Mouse (Mus musculus): ENCODE results near the gene Gm49333. TPM values are rescaled to one million over a fixed set of nuclear protein-coding genes. Genes with fewer than 3 reads are reported as not detected.
A peak's percentile ranks its signal among the peaks of the same experiment; 100 is the strongest.
"Not testable (repeated sequence)": the region's sequence is repeated elsewhere in the genome, so short reads cannot be mapped to it uniquely, and the experiment has no call there.

Gm49333 gene
- polyA plus RNA-seq, 1 experiment from 2014 or later, result not detected

DNA sequence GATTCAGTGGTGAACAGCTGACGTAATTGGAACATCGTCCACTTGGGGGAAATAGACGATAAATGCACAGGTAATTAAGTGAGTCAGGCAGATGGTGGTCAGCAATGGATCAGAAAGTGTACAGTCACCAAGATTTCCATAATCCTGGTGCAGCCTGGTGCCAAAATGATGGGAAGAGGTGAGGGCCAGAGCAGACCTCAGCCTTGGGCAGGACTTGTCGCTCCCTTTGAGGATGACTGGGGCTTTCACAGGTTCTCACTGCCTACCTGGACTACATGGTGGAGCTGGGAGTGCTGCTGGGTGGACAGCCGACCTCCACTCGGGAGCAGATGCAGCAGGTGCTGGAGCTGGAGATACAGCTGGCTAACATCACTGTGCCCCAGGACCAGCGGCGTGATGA lies 26.0 kb downstream of the Gm49333 start:
- 0 out of 2 replicates have a peak overlapping the region, but pooled peaks have one; percentile 41 for H3K27ac ChIP-seq (replicated peaks)
- ATAC-seq (ENCODE audit: low FRiP score, low read depth), result no peak
- peaks cover 8% of the 10 kb centered on the region for H3K4me1 ChIP-seq (replicated peaks)
- no peak overlapping the region for H3K4me2 ChIP-seq
- WGBS, result 82% methylated on average over 8 of the region's 8 CpGs
- no peak overlapping the region for H3K9ac ChIP-seq
- no peak overlapping the region for H3K4me3 ChIP-seq
- H3K27me3 ChIP-seq, result no peaks in the 10 kb centered on the region
- H3K9me3 ChIP-seq, result no peaks in the 10 kb centered on the region
- H3K36me3 ChIP-seq, result peaks cover 4% of the 10 kb centered on the region

DNA sequence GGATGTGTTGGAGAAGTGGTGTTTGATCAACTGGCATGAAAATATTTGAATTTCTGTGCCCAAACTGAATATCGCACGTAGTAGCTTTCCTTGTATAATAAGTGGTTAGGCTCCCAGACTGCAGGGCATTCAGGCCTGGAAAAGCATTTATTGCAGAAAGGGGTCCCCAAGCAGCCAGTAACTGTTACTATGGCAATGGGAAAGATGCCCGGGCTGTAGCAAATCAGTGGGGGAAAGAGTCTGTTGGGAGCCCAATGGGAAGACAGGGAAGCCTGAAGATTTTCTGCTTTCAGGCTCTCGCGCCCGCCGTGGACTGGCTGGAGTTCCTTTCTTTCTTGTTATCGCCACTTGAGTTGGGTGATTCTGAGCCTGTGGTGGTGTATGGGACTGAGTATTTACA lies 27.0 kb downstream of the Gm49333 start:
- H3K27ac ChIP-seq (replicated peaks), result peak overlapping the region; percentile 41; the same call in 1 of the 2 replicates
- peak; percentile 61; the same call in 1 of the 2 replicates for ATAC-seq (ENCODE audit: low FRiP score, low read depth)
- 53% methylated on average over 8 of the region's 8 CpGs for WGBS
- no peak overlapping the region for H3K4me3 ChIP-seq
- peaks cover 8% of the 10 kb centered on the region for H3K4me1 ChIP-seq (replicated peaks)
- no peaks in the 10 kb centered on the region for H3K27me3 ChIP-seq
- peaks cover 8% of the 10 kb centered on the region for H3K36me3 ChIP-seq
- no peak overlapping the region for H3K9ac ChIP-seq
- H3K4me2 ChIP-seq, result no peak overlapping the region
- no peaks in the 10 kb centered on the region for H3K9me3 ChIP-seq

DNA sequence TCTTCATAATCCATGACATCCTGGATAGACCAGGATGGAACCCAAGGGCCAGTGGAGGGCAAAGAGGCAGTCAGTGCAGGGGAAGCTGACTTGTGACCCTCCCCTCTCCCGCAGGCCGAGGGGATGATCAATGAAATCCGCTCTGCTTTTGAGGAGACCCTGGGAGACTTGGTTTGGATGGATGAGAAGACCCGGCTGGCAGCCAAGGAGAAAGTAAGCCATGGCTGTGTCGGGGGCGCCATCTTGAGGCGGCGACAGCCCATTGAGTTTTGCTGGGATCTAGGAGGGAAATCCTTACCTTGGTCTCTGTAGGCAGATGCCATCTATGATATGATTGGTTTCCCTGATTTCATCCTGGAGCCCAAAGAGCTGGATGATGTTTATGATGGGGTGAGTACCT lies 30.8 kb downstream of the Gm49333 start:
- Histone ChIP-seq H3K4me3 (no peak overlapping the region), H3K9me3 (no peaks in the 10 kb centered on the region), H3K4me2 (no peak overlapping the region), H3K27me3 (no peaks in the 10 kb centered on the region), H3K9ac (no peak overlapping the region), H3K36me3 (0 out of 2 replicates have a peak, but pooled peaks cover 10% of the 10 kb centered on the region), H3K27ac (replicated peaks) (no peak overlapping the region), H3K4me1 (replicated peaks) (peaks cover 8% of the 10 kb centered on the region)
- ATAC-seq (ENCODE audit: low FRiP score, low read depth), result peak; percentile 54
- WGBS, result 3% methylated on average over 8 of the region's 8 CpGs

DNA sequence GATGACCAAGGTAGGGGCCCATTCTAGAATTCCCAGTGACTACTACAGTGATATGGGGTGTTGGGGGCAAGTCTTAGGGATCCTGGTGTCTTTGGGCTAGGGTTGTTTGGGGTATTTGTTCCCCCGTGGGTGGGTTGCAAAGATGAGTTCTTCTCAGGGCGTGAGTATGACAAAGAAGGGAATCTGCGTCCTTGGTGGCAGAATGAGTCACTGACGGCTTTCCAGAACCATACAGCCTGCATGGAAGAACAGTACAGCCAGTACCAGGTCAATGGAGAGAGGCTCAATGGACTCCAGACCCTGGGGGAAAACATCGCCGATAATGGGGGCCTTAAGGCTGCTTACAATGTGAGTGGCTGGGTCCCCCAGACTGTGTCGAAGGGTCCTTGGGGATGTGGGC lies 32.5 kb downstream of the Gm49333 start:
- H3K27me3 ChIP-seq, result no peaks in the 10 kb centered on the region
- ATAC-seq (ENCODE audit: low FRiP score, low read depth), result no peak
- 0 out of 2 replicates have a peak, but pooled peaks cover 10% of the 10 kb centered on the region for H3K36me3 ChIP-seq
- no peaks in the 10 kb centered on the region for H3K9me3 ChIP-seq
- WGBS, result 89% methylated on average over 7 of the region's 7 CpGs
- no peaks in the 10 kb centered on the region for H3K4me1 ChIP-seq (replicated peaks)
- H3K9ac ChIP-seq, result no peak overlapping the region
- H3K4me3 ChIP-seq, result no peak overlapping the region
- H3K27ac ChIP-seq (replicated peaks), result no peak overlapping the region
- no peak overlapping the region for H3K4me2 ChIP-seq

DNA sequence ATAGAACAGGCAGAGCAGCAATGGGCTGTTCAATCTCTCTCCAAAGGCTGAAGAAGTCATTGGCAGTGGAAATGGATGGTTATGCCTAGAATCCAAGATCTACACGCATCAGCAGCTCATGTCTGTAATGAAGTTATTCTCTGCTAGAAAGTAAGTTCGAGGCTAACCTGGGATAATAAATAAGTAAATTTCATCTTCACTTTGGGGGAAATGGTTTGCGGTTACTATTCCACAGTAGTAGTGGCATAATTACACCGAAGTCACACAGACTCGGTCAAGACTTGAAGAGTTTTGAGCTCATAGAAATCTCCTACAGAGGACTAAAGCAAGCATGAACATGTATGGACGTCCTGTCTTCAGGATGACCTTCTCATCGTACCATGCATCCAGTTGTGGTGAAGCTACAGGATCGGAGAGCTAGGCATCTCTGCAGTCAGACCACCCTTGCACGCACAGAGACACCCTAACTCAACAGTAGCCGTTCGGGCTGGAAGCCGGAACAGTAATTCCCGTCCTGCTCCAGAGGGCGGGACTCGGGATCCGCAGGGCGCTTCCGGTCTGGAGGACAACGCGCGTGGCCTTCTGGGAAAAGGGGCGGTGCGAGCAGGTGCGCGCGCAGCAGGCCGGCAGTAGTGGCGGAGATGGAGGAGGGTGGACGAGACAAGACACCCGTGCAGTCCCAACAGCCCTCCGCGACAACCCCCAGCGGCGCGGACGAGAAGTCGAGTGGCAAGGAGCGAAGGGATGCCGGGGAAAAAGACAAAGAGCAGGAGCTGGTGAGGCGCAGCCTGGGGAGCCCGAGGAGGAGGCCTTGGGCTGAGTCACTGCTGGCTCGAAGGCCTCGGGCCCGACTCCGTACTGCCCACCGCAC lies 39.9 kb downstream of the Gm49333 start, which contains the start of gene Psmd2:
Gene Psmd2, plus strand, starts transcription at position 577 of the 871 bp plus-strand sequence.
- no peaks in the 10 kb centered on the region for H3K9me3 ChIP-seq
- peaks cover 26% of the 10 kb centered on the region for H3K36me3 ChIP-seq
- no peaks in the 10 kb centered on the region for H3K27me3 ChIP-seq
- peak within 1 kb of the TSS; percentile 92 for H3K4me2 ChIP-seq
- ATAC-seq (ENCODE audit: low FRiP score, low read depth), result peak; percentile 97
- 1% methylated on average over 43 of the region's 46 CpGs for WGBS
- H3K9ac ChIP-seq, result peak within 1 kb of the TSS; percentile 84
- H3K27ac ChIP-seq (replicated peaks), result peak within 1 kb of the TSS; percentile 79
- H3K4me3 ChIP-seq, result peak within 1 kb of the TSS; percentile 59
- peaks cover 20% of the 10 kb centered on the region for H3K4me1 ChIP-seq (replicated peaks)

DNA sequence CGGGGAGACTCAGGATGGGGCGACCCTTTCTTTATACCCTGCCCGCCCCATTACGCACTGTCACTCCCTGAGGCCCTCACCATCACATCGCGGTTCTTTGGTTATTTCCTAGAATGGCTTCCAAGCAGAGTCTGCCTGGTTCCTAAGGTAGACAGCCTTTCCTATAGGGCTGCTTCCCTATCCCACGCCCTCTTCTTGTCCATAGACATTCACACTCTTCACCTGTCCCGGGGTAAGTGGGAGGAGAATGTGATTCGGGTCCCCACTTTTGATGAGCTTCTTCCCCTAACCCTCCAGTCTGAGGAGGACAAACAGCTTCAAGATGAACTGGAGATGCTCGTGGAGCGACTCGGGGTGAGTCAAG lies 40.5 kb downstream of the Gm49333 start:
- peak overlapping the region; percentile 92 for H3K4me2 ChIP-seq
- no peak; the same call in 1 of the 2 replicates for ATAC-seq (ENCODE audit: low FRiP score, low read depth)
- H3K27ac ChIP-seq (replicated peaks), result peak overlapping the region; percentile 73
- H3K36me3 ChIP-seq, result peaks cover 32% of the 10 kb centered on the region
- H3K4me3 ChIP-seq, result peak overlapping the region; percentile 59
- no peaks in the 10 kb centered on the region for H3K27me3 ChIP-seq
- H3K4me1 ChIP-seq (replicated peaks), result peaks cover 20% of the 10 kb centered on the region
- H3K9ac ChIP-seq, result peak overlapping the region; percentile 84
- 8% methylated on average over 10 of the region's 12 CpGs for WGBS
- no peaks in the 10 kb centered on the region for H3K9me3 ChIP-seq

DNA sequence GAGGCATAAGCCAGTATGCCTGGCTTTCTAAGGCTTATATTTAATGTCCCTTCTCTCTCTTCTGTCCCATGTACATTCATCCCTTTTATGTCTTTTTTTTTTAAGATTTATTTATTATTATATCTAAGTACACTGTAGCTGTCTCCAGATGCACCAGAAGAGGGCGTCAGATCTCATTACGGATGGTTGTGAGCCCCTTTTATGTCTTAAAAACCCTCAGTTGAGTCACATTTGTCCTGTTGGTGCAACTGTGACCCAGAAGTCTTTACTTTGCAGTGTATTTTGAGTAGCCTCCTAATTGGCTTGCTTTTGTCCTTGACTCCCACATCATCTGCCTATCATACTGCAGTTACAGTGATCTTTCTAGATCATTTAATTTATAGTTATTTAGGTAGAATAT lies 41.9 kb downstream of the Gm49333 start:
- peaks cover 20% of the 10 kb centered on the region for H3K4me1 ChIP-seq (replicated peaks)
- no peak overlapping the region for H3K9ac ChIP-seq
- H3K4me2 ChIP-seq, result peak overlapping the region; percentile 92
- no peak overlapping the region for H3K4me3 ChIP-seq
- H3K27me3 ChIP-seq, result no peaks in the 10 kb centered on the region
- ATAC-seq (ENCODE audit: low FRiP score, low read depth), result no peak
- 43% methylated on average over 2 of the region's 2 CpGs for WGBS
- peaks cover 46% of the 10 kb centered on the region for H3K36me3 ChIP-seq
- H3K27ac ChIP-seq (replicated peaks), result no peak overlapping the region
- H3K9me3 ChIP-seq, result no peaks in the 10 kb centered on the region

DNA sequence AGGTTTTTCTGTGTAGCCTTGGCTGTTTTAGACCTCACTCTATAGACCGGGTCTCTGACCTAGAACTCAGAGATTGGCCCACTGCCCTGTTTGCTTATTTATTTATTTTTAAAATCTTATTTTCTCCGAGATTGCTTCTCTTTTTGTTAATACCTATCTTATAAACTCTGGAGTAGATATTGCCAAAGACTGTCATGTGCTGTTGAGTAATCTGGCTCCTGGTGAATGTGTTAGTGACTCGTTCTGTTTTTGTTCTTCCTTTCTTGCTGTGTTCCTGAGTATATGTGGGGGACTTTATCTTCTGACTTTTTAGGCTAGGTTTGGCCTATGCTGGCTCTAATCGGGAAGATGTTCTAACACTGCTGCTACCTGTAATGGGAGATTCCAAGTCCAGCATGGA lies 46.3 kb downstream of the Gm49333 start:
- H3K4me2 ChIP-seq, result no peak overlapping the region
- H3K36me3 ChIP-seq, result peaks cover 87% of the 10 kb centered on the region
- no peaks in the 10 kb centered on the region for H3K27me3 ChIP-seq
- ATAC-seq (ENCODE audit: low FRiP score, low read depth), result no peak
- H3K4me3 ChIP-seq, result no peak overlapping the region
- no peaks in the 10 kb centered on the region for H3K9me3 ChIP-seq
- peaks cover 8% of the 10 kb centered on the region for H3K4me1 ChIP-seq (replicated peaks)
- H3K9ac ChIP-seq, result no peak overlapping the region
- 94% methylated on average over 4 of the region's 4 CpGs for WGBS
- no peak overlapping the region for H3K27ac ChIP-seq (replicated peaks)

DNA sequence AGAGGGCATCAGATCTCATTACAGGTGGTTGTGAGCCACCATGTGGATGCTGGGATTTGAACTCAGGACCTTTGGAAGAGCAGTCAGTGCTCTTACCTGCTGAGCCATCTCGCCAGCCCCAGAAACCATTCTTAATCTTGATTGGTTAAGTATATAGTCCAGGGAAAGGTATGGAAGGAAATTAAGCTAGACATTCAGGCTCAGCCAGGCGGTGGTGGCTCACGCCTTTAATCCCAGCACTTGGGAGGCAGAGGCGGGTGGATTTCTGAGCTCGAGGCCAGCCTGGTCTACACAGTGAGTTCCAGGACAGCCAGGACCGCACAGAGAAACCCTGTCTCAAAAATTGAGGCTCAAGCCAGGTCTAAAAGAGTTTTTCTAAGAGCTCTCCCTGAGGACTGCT lies 56.6 kb downstream of the Gm49333 start, which contains the start of gene Eif4g1:
Gene Eif4g1, plus strand, starts transcription at position 301 of the 400 bp plus-strand sequence.
- not testable (repeated sequence) for ATAC-seq (ENCODE audit: low FRiP score, low read depth); H3K27ac ChIP-seq (replicated peaks); H3K4me3 ChIP-seq; H3K4me1 ChIP-seq (replicated peaks); H3K9me3 ChIP-seq; H3K4me2 ChIP-seq; H3K9ac ChIP-seq; H3K27me3 ChIP-seq
- peaks cover 11% of the 10 kb centered on the region; the same call in 1 of the 2 replicates for H3K36me3 ChIP-seq
- WGBS, result 98% methylated on average over 5 of the region's 6 CpGs

DNA sequence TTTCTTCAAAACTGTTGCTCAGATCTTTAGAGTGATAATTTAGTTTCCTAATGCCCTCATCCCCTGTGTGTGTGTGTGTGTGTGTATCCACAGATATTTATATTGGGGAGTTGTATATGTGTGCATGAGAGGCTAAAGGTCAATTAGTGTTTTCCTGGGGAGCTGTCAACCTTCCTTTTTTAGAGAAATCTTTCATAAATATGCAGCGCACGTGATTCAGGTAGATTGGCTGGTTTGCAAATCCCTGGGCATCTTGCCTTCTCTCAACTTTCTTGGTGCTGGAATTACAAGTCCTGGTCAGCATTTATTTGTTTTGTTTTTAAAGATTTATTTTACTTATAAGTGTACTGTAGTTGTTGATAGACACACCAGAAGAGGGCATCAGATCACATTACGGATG lies 58.9 kb downstream of the Gm49333 start:
- Histone ChIP-seq H3K9me3 (no peaks in the 10 kb centered on the region), H3K4me2 (no peak overlapping the region), H3K27ac (replicated peaks) (no peak overlapping the region), H3K4me3 (no peak overlapping the region), H3K9ac (no peak overlapping the region), H3K4me1 (replicated peaks) (peaks cover 23% of the 10 kb centered on the region), H3K36me3 (peaks cover 9% of the 10 kb centered on the region), H3K27me3 (no peaks in the 10 kb centered on the region)
- 87% methylated on average over 3 of the region's 3 CpGs for WGBS
- no peak for ATAC-seq (ENCODE audit: low FRiP score, low read depth)

DNA sequence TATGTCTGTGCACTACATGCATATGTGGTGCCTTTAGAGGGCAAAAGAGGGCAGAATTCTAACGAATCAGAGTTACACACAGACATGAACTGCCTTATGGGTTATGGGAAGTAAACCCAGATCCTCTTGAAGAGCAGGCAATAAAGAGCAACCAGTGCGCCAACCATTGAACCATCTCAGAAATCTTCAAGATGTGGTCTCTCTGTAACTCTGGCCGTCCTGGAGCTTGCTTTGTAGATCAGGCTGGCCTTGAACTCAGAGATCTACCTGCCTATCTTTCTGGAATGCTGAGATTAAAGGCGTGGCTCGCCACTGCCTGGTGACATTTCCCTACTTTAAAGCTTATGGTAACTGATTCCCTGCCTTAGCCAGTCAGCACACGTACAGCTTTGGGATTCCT lies 60.5 kb downstream of the Gm49333 start:
- Histone ChIP-seq H3K27ac (replicated peaks) (0 out of 2 replicates have a peak overlapping the region, but pooled peaks have one; percentile 84), H3K36me3 (peaks cover 20% of the 10 kb centered on the region), H3K27me3 (no peaks in the 10 kb centered on the region), H3K9ac (no peak overlapping the region), H3K9me3 (no peaks in the 10 kb centered on the region), H3K4me3 (peak overlapping the region; percentile 68), H3K4me1 (replicated peaks) (peaks cover 26% of the 10 kb centered on the region), H3K4me2 (peak overlapping the region; percentile 90)
- WGBS, result 22% methylated on average over 6 of the region's 6 CpGs
- no peak for ATAC-seq (ENCODE audit: low FRiP score, low read depth)

DNA sequence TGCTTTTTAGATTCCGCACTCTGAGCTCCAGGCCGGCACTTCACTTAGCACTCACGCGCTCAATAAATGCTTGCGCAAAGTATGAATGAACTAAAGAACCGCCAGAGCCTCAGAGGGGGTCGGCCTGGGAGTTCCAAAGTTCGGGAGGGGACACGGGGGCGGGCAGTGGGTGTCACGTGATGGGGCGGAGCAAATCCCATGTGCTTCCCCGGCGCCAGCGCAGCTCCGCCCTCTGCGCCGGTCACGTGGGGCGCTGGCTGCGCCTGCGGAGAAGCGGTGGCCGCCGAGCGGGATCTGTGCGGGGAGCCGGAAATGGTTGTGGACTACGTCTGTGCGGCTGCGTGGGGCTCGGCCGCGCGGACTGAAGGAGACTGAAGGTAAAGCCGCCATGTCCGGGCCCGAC lies 61.1 kb downstream of the Gm49333 start:
- Histone ChIP-seq H3K4me3 (peak overlapping the region; percentile 68), H3K4me1 (replicated peaks) (peaks cover 27% of the 10 kb centered on the region), H3K9ac (peak overlapping the region; percentile 84), H3K27ac (replicated peaks) (peak overlapping the region; percentile 84), H3K9me3 (no peaks in the 10 kb centered on the region), H3K4me2 (peak overlapping the region; percentile 90), H3K36me3 (peaks cover 25% of the 10 kb centered on the region), H3K27me3 (no peaks in the 10 kb centered on the region)
- peak; percentile 98 for ATAC-seq (ENCODE audit: low FRiP score, low read depth)
- 0% methylated on average over 37 of the region's 38 CpGs for WGBS
